Mouse (Mus musculus): Measurements from ENCODE around the gene Rasl12. TPM values are rescaled to one million over a fixed set of nuclear protein-coding genes. Genes with fewer than 3 reads are reported as not detected.
A peak's percentile ranks its signal among the peaks of the same experiment; 100 is the strongest.

The Rasl12 gene
- total RNA-seq, 2 experiments from 2014 or later: 5.6 to 6.4 TPM

- peak; percentile 68 to 88 for DNase-seq
Measured at GRCm38 (mm10) chr9:65392638-65393364, 5.5 kb upstream of the Rasl12 start.

GRCm38 (mm10) chr9:65393606-65394005 lies 4.7 kb upstream of the Rasl12 start:
- peak; percentile 47 to 61 for DNase-seq

GRCm38 (mm10) chr9:65394360-65394759 lies 3.9 kb upstream of the Rasl12 start:
- DNase-seq: peak in 1 of 2 experiments; percentile 61

GRCm38 (mm10) chr9:65399934-65400333 lies 1.6 kb downstream of the Rasl12 start:
- no peak for DNase-seq

- peak; percentile 90 to 91 for DNase-seq
Measured at GRCm38 (mm10) chr9:65404331-65405183, 6.3 kb downstream of the Rasl12 start.

- DNase-seq: peak in 1 of 2 experiments; percentile 37
Measured at GRCm38 (mm10) chr9:65405184-65405449, 6.8 kb downstream of the Rasl12 start.

GRCm38 (mm10) chr9:65407327-65407726 lies 9.0 kb downstream of the Rasl12 start:
- no peak for DNase-seq

DNA sequence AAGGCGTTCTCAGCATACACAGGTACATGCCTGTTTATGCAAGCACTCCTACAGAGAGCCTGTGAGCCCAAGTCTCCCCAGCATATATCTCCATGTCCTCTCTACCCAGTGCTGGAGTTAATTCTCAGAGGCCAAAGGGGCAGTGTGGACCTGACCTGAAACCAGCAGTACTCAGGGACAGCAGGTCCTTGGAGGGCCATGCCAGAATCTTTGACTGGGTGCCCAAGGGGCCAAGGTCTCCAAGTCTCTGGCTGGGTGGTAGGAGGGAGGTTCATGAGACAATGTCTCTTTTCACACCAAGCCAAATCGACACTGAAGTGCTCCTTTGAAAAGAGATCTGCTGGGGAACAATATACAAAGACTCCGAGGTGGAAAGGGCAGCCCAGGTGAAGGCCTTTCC lies 9.6 kb downstream of the Rasl12 start:
- no peak for DNase-seq

- DNase-seq: peak; percentile 67 to 71
Measured at GRCm38 (mm10) chr9:65408871-65409295, 10.6 kb downstream of the Rasl12 start.

DNA sequence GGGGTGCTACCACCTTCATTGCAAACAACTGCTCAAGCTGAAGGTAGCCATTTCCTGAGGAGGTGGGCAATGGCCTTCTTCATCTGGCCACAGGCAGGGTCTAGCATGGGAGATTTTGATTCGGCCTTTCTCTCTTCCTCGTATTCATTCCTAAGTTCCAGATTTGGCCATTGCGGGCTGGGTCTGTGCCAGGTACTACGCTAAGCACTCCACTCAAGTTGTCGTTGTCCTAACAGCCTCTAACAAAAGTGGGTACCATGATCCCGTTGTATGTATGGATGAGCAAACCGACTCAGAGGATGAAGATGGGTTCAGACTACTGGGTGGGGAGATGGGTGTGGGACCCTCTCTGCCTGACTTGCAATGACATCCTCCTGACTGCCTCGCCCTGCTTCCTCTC lies 12.1 kb downstream of the Rasl12 start:
- no peak for DNase-seq

GRCm38 (mm10) chr9:65411326-65411725 lies 13.0 kb downstream of the Rasl12 start:
- no peak for DNase-seq

GRCm38 (mm10) chr9:65417738-65418137 lies 19.4 kb downstream of the Rasl12 start:
- DNase-seq: no peak

DNA sequence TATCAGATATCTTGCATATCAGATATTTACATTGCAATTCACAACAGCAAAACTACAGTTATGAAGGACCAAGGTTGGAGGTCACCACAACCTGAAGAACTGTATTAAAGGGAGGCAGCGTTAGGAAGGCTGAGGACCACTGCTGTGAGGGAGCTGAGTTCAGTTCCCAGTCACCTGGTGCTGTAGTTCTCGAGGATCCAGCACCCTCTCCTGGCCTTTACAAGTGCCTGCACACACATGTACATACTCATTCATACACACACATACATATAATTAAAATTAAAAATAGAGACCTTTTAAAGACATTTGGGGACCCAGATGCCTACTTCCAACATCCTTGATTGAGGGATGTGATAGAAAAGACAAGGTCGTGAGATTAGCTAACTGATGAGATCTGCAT lies 21.3 kb downstream of the Rasl12 start:
- DNase-seq: no peak

GRCm38 (mm10) chr9:65422760-65423501 lies 24.6 kb downstream of the Rasl12 start, which contains the start of gene Slc51b:
Gene Slc51b (minus strand): TSS chr9:65422955.
- no peak for DNase-seq

DNA sequence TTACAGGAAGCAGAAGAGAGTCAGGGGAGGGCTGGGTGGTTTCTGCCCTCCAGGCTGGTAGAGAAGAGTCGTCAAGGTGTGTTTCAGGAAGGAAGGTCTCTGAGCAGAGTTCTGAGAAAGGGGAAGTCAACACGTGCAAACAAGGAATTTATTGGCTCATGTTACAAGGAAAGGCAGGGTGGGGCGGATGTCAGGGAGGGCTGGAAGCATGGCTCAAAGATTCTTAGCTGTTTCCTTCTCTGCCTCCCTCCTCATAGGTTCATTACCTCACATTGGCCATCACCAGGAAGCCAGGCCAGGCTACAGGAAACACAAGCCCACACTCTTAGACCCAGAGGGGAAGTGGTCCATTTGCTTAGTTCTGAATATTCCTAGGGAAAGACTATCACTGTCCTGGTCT lies 26.1 kb downstream of the Rasl12 start:
- DNase-seq: no peak

DNA sequence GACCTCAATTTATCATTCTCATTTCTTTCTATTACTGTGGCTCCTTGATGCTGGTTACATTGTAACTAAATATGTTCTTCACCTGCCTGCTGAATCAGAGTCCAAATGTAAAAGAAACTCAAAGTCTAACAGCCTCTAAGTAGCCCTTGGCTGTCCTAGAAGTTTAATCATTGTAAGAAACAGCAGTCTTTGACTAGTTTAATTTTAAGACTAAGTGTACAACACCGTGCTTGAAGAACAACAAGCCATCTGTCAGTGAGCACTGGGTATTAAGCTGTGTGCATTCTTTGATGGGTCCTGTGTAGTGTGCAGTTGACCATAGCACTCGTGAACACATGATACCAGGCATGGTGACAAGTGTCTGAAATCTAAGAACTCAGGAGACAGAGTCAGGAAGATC lies 29.2 kb downstream of the Rasl12 start:
- no peak for DNase-seq

GRCm38 (mm10) chr9:65428003-65428402 lies 29.7 kb downstream of the Rasl12 start:
- no peak for DNase-seq

DNA sequence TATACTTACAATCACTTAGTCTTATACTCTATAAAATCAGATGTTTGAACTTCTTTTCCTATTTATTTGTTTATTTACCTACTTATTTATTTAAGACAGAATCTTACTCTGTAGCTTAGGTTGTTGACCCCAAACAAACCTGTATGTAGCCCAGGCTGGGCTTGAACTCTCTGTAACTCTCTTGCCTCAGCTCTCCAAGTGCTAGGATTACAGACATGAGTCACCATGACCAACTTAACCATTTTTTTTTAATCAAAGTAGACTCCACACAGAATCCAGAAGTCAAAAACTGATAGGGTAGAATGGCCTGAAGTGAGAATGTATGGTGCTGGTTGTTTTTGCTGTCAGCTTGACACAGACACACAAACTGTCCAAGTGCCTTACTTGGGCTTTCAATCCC lies 32.1 kb downstream of the Rasl12 start:
- no peak for DNase-seq

- no peak for DNase-seq
Measured at GRCm38 (mm10) chr9:65430921-65431320, 32.6 kb downstream of the Rasl12 start.

DNA sequence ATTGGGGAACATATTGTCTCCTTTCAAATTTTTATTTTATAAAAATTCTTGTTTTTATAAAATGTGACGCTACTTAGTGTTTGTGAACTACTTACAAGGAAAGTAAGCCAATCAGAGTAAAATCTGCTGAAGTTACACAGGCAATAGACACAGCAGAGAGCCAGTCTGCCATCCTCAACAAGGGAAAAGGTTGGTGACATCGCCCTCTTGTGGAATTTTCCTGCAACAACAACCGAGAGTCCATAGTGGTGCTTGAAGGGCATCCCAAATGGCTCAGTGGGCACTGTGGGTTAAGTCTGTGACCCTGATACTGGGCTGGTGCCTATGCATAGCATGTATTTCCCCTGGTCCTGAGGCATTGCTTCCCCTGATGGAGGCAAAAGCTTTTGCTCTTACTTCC lies 33.9 kb downstream of the Rasl12 start:
- peak; percentile 82 to 93 for DNase-seq

DNA sequence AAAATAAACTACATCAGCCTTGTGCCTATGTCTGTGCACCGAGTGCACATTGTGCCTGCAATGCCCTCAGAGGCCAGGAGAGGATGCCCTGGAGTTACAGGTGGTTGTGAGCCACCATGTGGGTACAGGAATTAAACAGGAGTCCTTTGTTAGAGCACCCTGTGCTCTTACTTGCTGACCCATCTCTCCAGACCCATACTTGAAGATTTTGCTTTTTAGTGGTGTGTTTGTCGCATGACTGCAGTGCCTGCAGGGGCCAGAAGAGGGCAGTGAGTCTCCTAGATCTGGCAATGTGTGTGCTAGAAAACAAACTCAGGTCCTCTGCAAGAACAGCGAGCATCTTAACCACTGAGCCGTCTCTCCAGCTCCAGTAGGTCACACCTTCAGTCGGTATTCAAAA lies 35.8 kb downstream of the Rasl12 start:
- DNase-seq: peak in 1 of 2 experiments; percentile 44

GRCm38 (mm10) chr9:65435211-65435610 lies 36.9 kb downstream of the Rasl12 start:
- DNase-seq: no peak
